Mouse (Mus musculus): Measurements from ENCODE around the gene Exoc7. TPM values are rescaled to one million over a fixed set of nuclear protein-coding genes. Genes with fewer than 3 reads are reported as not detected.

Gene Exoc7
- total and polyA plus RNA-seq, 3 experiments: 45.4 to 526 (median 49.0) TPM

DNA sequence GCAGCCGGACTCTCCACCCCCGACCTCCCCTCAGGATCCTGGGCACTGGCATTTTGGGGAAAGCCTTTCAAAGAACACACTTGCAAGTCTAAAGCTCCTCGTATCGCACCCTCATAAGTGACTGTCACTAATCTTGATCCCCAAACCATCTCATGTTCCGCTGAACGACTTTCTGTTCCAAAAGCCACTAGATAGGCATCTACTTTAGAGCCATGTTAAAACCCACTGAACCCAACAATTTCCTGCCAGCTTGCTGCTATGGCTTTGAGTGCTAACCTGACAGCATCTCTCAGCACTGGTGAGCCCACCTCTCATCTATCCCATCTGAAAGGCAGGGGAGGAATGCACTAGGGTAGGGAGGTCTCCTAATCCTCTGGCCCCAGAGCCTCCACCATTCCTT is 30.5 kb upstream of the Exoc7 start:
- Histone ChIP-seq H3K9ac (ENCODE audit: control insufficient read depth, low read depth, low read length, poor library complexity, severe bottlenecking) (no peak overlapping the region), H3K9me3 (replicated peaks; ENCODE audit: insufficient read depth, low read length) (no peaks in the 10 kb centered on the region), H3K79me2 (ENCODE audit: control insufficient read depth, insufficient read depth, low read length, poor library complexity) (no peaks in the 10 kb centered on the region), H3K4me3 (ENCODE audit: control insufficient read depth in 1 of 2, insufficient read depth in 1 of 2, low read depth in 2 of 2, low read length in 2 of 2) (no peak overlapping the region), H3K4me1 (ENCODE audit: control insufficient read depth in 1 of 2, insufficient read depth in 2 of 2, low read length in 2 of 2) (no peaks in the 10 kb centered on the region), H3K36me3 (ENCODE audit: control insufficient read depth in 1 of 2, insufficient read depth in 2 of 2, low read length in 2 of 2) (no peaks in the 10 kb centered on the region), H3K27ac (ENCODE audit: control insufficient read depth, low read depth, low read length) (no peak overlapping the region), H3K27me3 (ENCODE audit: control insufficient read depth in 1 of 2, insufficient read depth in 2 of 2, low read length in 2 of 2) (no peaks in the 10 kb centered on the region; a peak in 1 of 4 replicates)
- DNase-seq (ENCODE audit: low read depth, low spot score): no peak
- TF ChIP-seq TBP (IDR thresholded peaks at IDR 0.05; ENCODE audit: low read depth, low read length) (no peak), JUND (IDR thresholded peaks at IDR 0.05; ENCODE audit: low read depth, low read length) (no peak), CHD2 (IDR thresholded peaks at IDR 0.05; ENCODE audit: low read length) (no peak), MYC (IDR thresholded peaks at IDR 0.05; ENCODE audit: low read depth, low read length) (no peak), E2F4 (IDR thresholded peaks at IDR 0.05; ENCODE audit: borderline replicate concordance, low read depth, low read length) (no peak), MYB (IDR thresholded peaks at IDR 0.05; ENCODE audit: low read depth, low read length) (no peak), ZNF384 (IDR thresholded peaks at IDR 0.05; ENCODE audit: low read depth, low read length) (no peak)

DNA sequence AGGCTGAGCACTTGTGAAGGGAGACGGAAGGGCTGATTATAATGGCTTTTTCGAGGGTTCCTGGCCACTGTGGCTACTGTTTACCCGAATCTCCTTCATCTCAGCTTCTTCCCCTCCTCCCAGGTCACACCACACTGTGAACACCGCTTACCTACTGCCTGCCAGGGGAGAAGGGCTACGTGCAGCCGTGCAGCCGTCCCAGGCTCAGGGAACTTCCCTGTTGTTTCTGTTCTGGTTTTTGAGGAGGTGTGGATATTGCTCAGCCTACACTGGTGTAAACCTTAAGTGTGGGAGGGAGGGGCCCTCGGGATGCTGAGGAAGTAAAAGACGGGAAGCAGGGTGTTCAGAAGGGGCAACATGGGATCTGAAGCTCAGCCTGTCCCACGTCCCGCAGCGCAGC is 30.0 kb upstream of the Exoc7 start:
- H3K9ac ChIP-seq (ENCODE audit: control insufficient read depth, low read depth, low read length, poor library complexity, severe bottlenecking): no peak overlapping the region
- no peak for TF ChIP-seq RCOR1 (IDR thresholded peaks at IDR 0.05; ENCODE audit: low read depth, low read length)
- no peak for TF ChIP-seq USF2 (IDR thresholded peaks at IDR 0.05; ENCODE audit: borderline replicate concordance in 1 of 2, insufficient read depth in 1 of 2, low read depth in 1 of 2, low read length in 2 of 2)
- TF ChIP-seq NRF1 (IDR thresholded peaks at IDR 0.05; ENCODE audit: insufficient read depth, low read depth, low read length, poor library complexity, severe bottlenecking): no peak
- TF ChIP-seq MYB (IDR thresholded peaks at IDR 0.05; ENCODE audit: low read depth, low read length): no peak
- no peak for TF ChIP-seq MEF2A (IDR thresholded peaks at IDR 0.05; ENCODE audit: extremely low read depth, insufficient replicate concordance, low read depth, low read length, poor library complexity, severe bottlenecking)
- TF ChIP-seq MYC (IDR thresholded peaks at IDR 0.05; ENCODE audit: low read depth, low read length): no peak
- no peak for TF ChIP-seq POLR2AphosphoS5 (IDR thresholded peaks at IDR 0.05; ENCODE audit: borderline replicate concordance, low read depth, low read length)
- no peak for TF ChIP-seq NELFE (IDR thresholded peaks at IDR 0.05; ENCODE audit: low read depth, low read length)
- no peak for TF ChIP-seq GABPA (IDR thresholded peaks at IDR 0.05; ENCODE audit: low read depth, low read length)
- no peak for TF ChIP-seq MAZ (IDR thresholded peaks at IDR 0.05; ENCODE audit: low read depth, low read length)
- TF ChIP-seq TBP (IDR thresholded peaks at IDR 0.05; ENCODE audit: low read depth, low read length): no peak
- TF ChIP-seq KAT2A (conservative IDR thresholded peaks at IDR 0.05; ENCODE audit: low read depth, low read length): no peak
- no peak for TF ChIP-seq ZMIZ1 (IDR thresholded peaks at IDR 0.05; ENCODE audit: low read depth, low read length)
- no peak for TF ChIP-seq EP300 (IDR thresholded peaks at IDR 0.05; ENCODE audit: low read depth in 1 of 2, low read length in 2 of 2)
- H3K4me1 ChIP-seq (ENCODE audit: control insufficient read depth in 1 of 2, insufficient read depth in 2 of 2, low read length in 2 of 2): no peaks in the 10 kb centered on the region
- no peak overlapping the region for H3K27ac ChIP-seq (ENCODE audit: control insufficient read depth, low read depth, low read length)
- H3K27me3 ChIP-seq (ENCODE audit: control insufficient read depth in 1 of 2, insufficient read depth in 2 of 2, low read length in 2 of 2): no peaks in the 10 kb centered on the region; a peak in 1 of 4 replicates
- no peaks in the 10 kb centered on the region for H3K36me3 ChIP-seq (ENCODE audit: control insufficient read depth in 1 of 2, insufficient read depth in 2 of 2, low read length in 2 of 2)
- H3K9me3 ChIP-seq (replicated peaks; ENCODE audit: insufficient read depth, low read length): no peaks in the 10 kb centered on the region
- no peaks in the 10 kb centered on the region for H3K79me2 ChIP-seq (ENCODE audit: control insufficient read depth, insufficient read depth, low read length, poor library complexity)
- H3K4me3 ChIP-seq (ENCODE audit: control insufficient read depth in 1 of 2, insufficient read depth in 1 of 2, low read depth in 2 of 2, low read length in 2 of 2): no peak overlapping the region
- no peak for DNase-seq (ENCODE audit: low read depth, low spot score)
